Mouse (Mus musculus): Measurements from ENCODE around the gene Plppr2. TPM values are rescaled to one million over a fixed set of nuclear protein-coding genes. Genes with fewer than 3 reads are reported as not detected.

The Plppr2 gene
- total RNA-seq, 2 experiments from 2014 or later = 1.3 TPM; not detected in 1

- no peak for ATAC-seq (replicated peaks; ENCODE audit: low FRiP score, poor library complexity, severe bottlenecking)
Observed at GRCm38 (mm10) chr9:21959244-21959643, 22.4 kb downstream of the Plppr2 start.

GRCm38 (mm10) chr9:21960135-21960534 is 23.3 kb downstream of the Plppr2 start:
- no peak for ATAC-seq (replicated peaks; ENCODE audit: low FRiP score, poor library complexity, severe bottlenecking)

- no peak for ATAC-seq (replicated peaks; ENCODE audit: low FRiP score, poor library complexity, severe bottlenecking)
Observed at GRCm38 (mm10) chr9:21960558-21961208, 23.9 kb downstream of the Plppr2 start.

GRCm38 (mm10) chr9:21961366-21961980 is 24.6 kb downstream of the Plppr2 start:
- peak; percentile 9; the same call in 1 of the 2 replicates for ATAC-seq (replicated peaks; ENCODE audit: low FRiP score, poor library complexity, severe bottlenecking)

GRCm38 (mm10) chr9:21962010-21962409 is 25.2 kb downstream of the Plppr2 start:
- ATAC-seq (replicated peaks; ENCODE audit: low FRiP score, poor library complexity, severe bottlenecking) = no peak

GRCm38 (mm10) chr9:21962416-21963059 is 25.7 kb downstream of the Plppr2 start:
- peak; percentile 88 for ATAC-seq (replicated peaks; ENCODE audit: low FRiP score, poor library complexity, severe bottlenecking)

GRCm38 (mm10) chr9:21963417-21963816 is 26.6 kb downstream of the Plppr2 start, which contains the start of gene Epor:
Epor (minus strand) TSS chr9:21963506.
- peak; percentile 83 for ATAC-seq (replicated peaks; ENCODE audit: low FRiP score, poor library complexity, severe bottlenecking)

- ATAC-seq (replicated peaks; ENCODE audit: low FRiP score, poor library complexity, severe bottlenecking) = no peak
Observed at GRCm38 (mm10) chr9:21968883-21969282, 32.0 kb downstream of the Plppr2 start.

- no peak for ATAC-seq (replicated peaks; ENCODE audit: low FRiP score, poor library complexity, severe bottlenecking)
Observed at GRCm38 (mm10) chr9:21969304-21969703, 32.5 kb downstream of the Plppr2 start.

- ATAC-seq (replicated peaks; ENCODE audit: low FRiP score, poor library complexity, severe bottlenecking) = no peak
Observed at GRCm38 (mm10) chr9:21976626-21977175, 39.9 kb downstream of the Plppr2 start.

GRCm38 (mm10) chr9:21977331-21977730 is 40.5 kb downstream of the Plppr2 start:
- no peak for ATAC-seq (replicated peaks; ENCODE audit: low FRiP score, poor library complexity, severe bottlenecking)

GRCm38 (mm10) chr9:21977972-21978371 is 41.1 kb downstream of the Plppr2 start:
- ATAC-seq (replicated peaks; ENCODE audit: low FRiP score, poor library complexity, severe bottlenecking) = peak; percentile 79

GRCm38 (mm10) chr9:21978398-21979128 is 41.7 kb downstream of the Plppr2 start:
- no peak; the same call in 1 of the 2 replicates for ATAC-seq (replicated peaks; ENCODE audit: low FRiP score, poor library complexity, severe bottlenecking)

- no peak for ATAC-seq (replicated peaks; ENCODE audit: low FRiP score, poor library complexity, severe bottlenecking)
Observed at GRCm38 (mm10) chr9:21983911-21984310, 47.1 kb downstream of the Plppr2 start.

GRCm38 (mm10) chr9:21987592-21988342 is 50.9 kb downstream of the Plppr2 start:
- ATAC-seq (replicated peaks; ENCODE audit: low FRiP score, poor library complexity, severe bottlenecking) = no peak

- no peak for ATAC-seq (replicated peaks; ENCODE audit: low FRiP score, poor library complexity, severe bottlenecking)
Observed at GRCm38 (mm10) chr9:21988421-21989101, 51.7 kb downstream of the Plppr2 start.

- ATAC-seq (replicated peaks; ENCODE audit: low FRiP score, poor library complexity, severe bottlenecking) = no peak
Observed at GRCm38 (mm10) chr9:21989230-21990110, 52.6 kb downstream of the Plppr2 start, which contains the start of gene Rgl3. Rgl3 (minus strand) TSS chr9:21989446.

- no peak for ATAC-seq (replicated peaks; ENCODE audit: low FRiP score, poor library complexity, severe bottlenecking)
Observed at GRCm38 (mm10) chr9:21992227-21992626, 55.4 kb downstream of the Plppr2 start.
